Mouse (Mus musculus) megakaryocyte, adult 5-6 weeks (primary cell): Measurements from ENCODE around the gene Pip4k2b. TPM values are rescaled to one million over a fixed set of nuclear protein-coding genes. Genes with fewer than 3 reads are reported as not detected.
A peak's percentile ranks its signal among the peaks of the same experiment; 100 is the strongest.

ENCODE experiments used
- ATAC-seq: 2 replicates; pipeline ENCODE4 v1.8.0; 2016; ENCODE audit warnings: mild to moderate bottlenecking, inconsistent platforms; ENCODE audit not compliant: poor library complexity, severe bottlenecking
- total RNA-seq, 2 experiments: library from RNA; stranded (forward) in 1 of 2; stranded (reverse) in 1 of 2; fragments of 153-499, 151-499 nt in 1 of 2; fragments of 221-1000, 200-1000 nt in 1 of 2; gene quantifications; 2 replicates each; pipeline versions ENCODE4 v1.2.3 to v1.2.4; 2015 to 2017

Pip4k2b gene
- total RNA-seq, 2 experiments from 2014 or later, result 17.3 to 19.6 TPM

GRCm38 (mm10) chr11:97697199-97697890 is 47.2 kb downstream of the Pip4k2b start:
- no peak for ATAC-seq

- no peak for ATAC-seq
Measured at GRCm38 (mm10) chr11:97696669-97697068, 47.8 kb downstream of the Pip4k2b start.

GRCm38 (mm10) chr11:97695712-97696401 is 48.6 kb downstream of the Pip4k2b start:
- ATAC-seq, result no peak

GRCm38 (mm10) chr11:97694921-97695711 is 49.4 kb downstream of the Pip4k2b start:
- ATAC-seq, result no peak

- ATAC-seq, result no peak
Measured at GRCm38 (mm10) chr11:97694435-97694834, 50.1 kb downstream of the Pip4k2b start.

GRCm38 (mm10) chr11:97689861-97690260 is 54.6 kb downstream of the Pip4k2b start:
- no peak for ATAC-seq

GRCm38 (mm10) chr11:97687061-97687460 is 57.4 kb downstream of the Pip4k2b start:
- ATAC-seq, result no peak

- no peak for ATAC-seq
Measured at GRCm38 (mm10) chr11:97686322-97686908, 58.1 kb downstream of the Pip4k2b start.

GRCm38 (mm10) chr11:97685613-97686321 is 58.7 kb downstream of the Pip4k2b start, which contains the start of gene Cisd3:
Gene Cisd3 (plus strand): TSS chr11:97685826.
- ATAC-seq, result peak; percentile 94

- ATAC-seq, result no peak
Measured at GRCm38 (mm10) chr11:97684766-97685165, 59.7 kb downstream of the Pip4k2b start.

GRCm38 (mm10) chr11:97684063-97684680 is 60.3 kb downstream of the Pip4k2b start:
- ATAC-seq, result peak; percentile 55

- ATAC-seq, result no peak
Measured at GRCm38 (mm10) chr11:97682504-97683055, 61.9 kb downstream of the Pip4k2b start.

GRCm38 (mm10) chr11:97680430-97680829 is 64.1 kb downstream of the Pip4k2b start:
- no peak for ATAC-seq

GRCm38 (mm10) chr11:97678301-97678700 is 66.2 kb downstream of the Pip4k2b start:
- ATAC-seq, result no peak

- no peak for ATAC-seq
Measured at GRCm38 (mm10) chr11:97677842-97678241, 66.7 kb downstream of the Pip4k2b start.

GRCm38 (mm10) chr11:97677381-97677780 is 67.1 kb downstream of the Pip4k2b start:
- no peak for ATAC-seq

GRCm38 (mm10) chr11:97676050-97676754 is 68.3 kb downstream of the Pip4k2b start:
- no peak for ATAC-seq

- ATAC-seq, result no peak
Measured at GRCm38 (mm10) chr11:97673148-97673547, 71.4 kb downstream of the Pip4k2b start.

- ATAC-seq, result no peak
Measured at GRCm38 (mm10) chr11:97671177-97671527, 73.4 kb downstream of the Pip4k2b start.
